20 mouse cellular contexts compared by ENCODE assay signal in the genomic region with DNA sequence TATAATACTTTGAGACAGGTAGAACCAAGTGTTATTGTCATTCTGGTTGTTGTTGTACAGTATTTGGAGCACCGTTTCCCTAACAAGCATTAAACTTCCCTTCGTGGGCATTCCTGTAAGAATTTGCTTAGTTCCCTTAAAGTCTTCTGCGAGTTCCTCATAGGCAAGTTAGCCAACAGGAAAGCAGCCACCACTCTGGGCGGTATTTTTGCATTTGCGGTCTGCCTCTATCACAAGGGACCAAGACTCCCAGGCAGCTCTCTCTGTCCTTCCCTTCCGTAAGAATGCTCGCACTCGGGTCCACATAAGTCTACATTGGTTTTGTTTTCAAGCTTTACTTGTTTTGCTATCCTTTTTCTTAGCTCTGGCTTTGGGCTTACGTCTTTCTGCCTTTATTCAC. TPM values are rescaled to one million over a fixed set of nuclear protein-coding genes. Genes with fewer than 3 reads are reported as not detected.
"Had no signal": no experiment of that assay in that cellular context is flagged by ENCODE, and none has a peak within 500 bp of the region (broad histone marks: within the 10 kb centered on the region; RNA-seq: fewer than 3 reads in every experiment).

No protein-coding gene starts in this region.

- H3K9me3 ChIP-seq: limb, embryonic 13.5 days; midbrain, embryonic 10.5 days; neural tube, embryonic 13.5 days; stomach, embryonic 15.5 days had no signal

- H3K36me3 ChIP-seq: limb, embryonic 13.5 days; midbrain, embryonic 10.5 days; neural tube, embryonic 13.5 days; stomach, embryonic 15.5 days had no signal

- H3K27me3 ChIP-seq: limb, embryonic 13.5 days; neural tube, embryonic 13.5 days; stomach, embryonic 15.5 days had no signal

- H3K4me2 ChIP-seq: limb, embryonic 13.5 days; lung, embryonic 14.5 days; neural tube, embryonic 13.5 days; stomach, embryonic 15.5 days had no signal

- H3K9ac ChIP-seq: limb, embryonic 13.5 days; liver, embryonic 14.5 days; lung, embryonic 14.5 days; neural tube, embryonic 13.5 days; stomach, embryonic 15.5 days had no signal

- H3K4me1 ChIP-seq: limb, embryonic 13.5 days; midbrain, embryonic 10.5 days; stomach, embryonic 15.5 days had no signal

- DNase-seq: kidney, adult 8-10 months; kidney, postnatal 25 days; layer of hippocampus, adult 9-11 months; layer of hippocampus, postnatal 36 days; left cerebral cortex, postnatal 4 days; lung, embryonic 14.5 days; lung, postnatal 10 days; midbrain, embryonic 14.5 days; retina, postnatal 1 day; thymus, adult 2 months; thymus, postnatal 36 days had no signal

- H3K27ac ChIP-seq: limb, embryonic 13.5 days; liver, embryonic 14.5 days; midbrain, embryonic 10.5 days; neural tube, embryonic 13.5 days; stomach, embryonic 15.5 days had no signal

- H3K4me3 ChIP-seq: limb, embryonic 13.5 days; midbrain, embryonic 10.5 days; neural tube, embryonic 13.5 days; stomach, embryonic 15.5 days had no signal

- ATAC-seq: inflammation-experienced regulatory T-cells, adult 6 months; intestine, postnatal 0 days had no signal

RNA-seq across cellular contexts. Expression of a gene that starts 37.3 kb away (rescaled TPM):
- polyA plus RNA-seq: midbrain, embryonic 14.5 days; neural tube, embryonic 13.5 days; spleen, adult 2 months; testis, adult 2 months; thymus, adult 2 months had no signal
